ENCODE assay signal across 17 mouse cellular contexts in genomic region chr2:171514876-171515275, GRCm38 (mm10).
"Had no signal": no experiment of that assay in that cellular context is flagged by ENCODE, and none has a peak within 500 bp of the region (broad histone marks: within the 10 kb centered on the region; RNA-seq: fewer than 3 reads in every experiment).

No protein-coding gene starts in this region.

- H3K4me3 ChIP-seq: kidney, embryonic 15.5 days; layer of hippocampus, adult 2 months; limb, embryonic 12.5 days; liver, embryonic 13.5 days; lung, embryonic 15.5 days; megakaryocyte, embryonic 14.5 days; midbrain, embryonic 12.5 days; neural tube, embryonic 12.5 days had no signal

- H3K4me2 ChIP-seq: kidney, embryonic 15.5 days; liver, embryonic 13.5 days; lung, embryonic 15.5 days; midbrain, embryonic 12.5 days; neural tube, embryonic 12.5 days had no signal

- H3K27ac ChIP-seq: kidney, embryonic 15.5 days; layer of hippocampus, adult 2 months; liver, embryonic 13.5 days; lung, embryonic 15.5 days; macrophage; midbrain, embryonic 12.5 days; neural tube, embryonic 12.5 days had no signal

- H3K4me1 ChIP-seq: kidney, embryonic 15.5 days; liver, embryonic 13.5 days; lung, embryonic 15.5 days; megakaryocyte, embryonic 14.5 days; neural tube, embryonic 12.5 days had no signal

- H3K9me3 ChIP-seq: kidney, embryonic 15.5 days; limb, embryonic 12.5 days; lung, embryonic 15.5 days; midbrain, embryonic 12.5 days; neural tube, embryonic 12.5 days had no signal

- H3K9ac ChIP-seq: kidney, embryonic 15.5 days; limb, embryonic 12.5 days; liver, embryonic 13.5 days; liver, postnatal 0 days; lung, embryonic 15.5 days; midbrain, embryonic 12.5 days; neural tube, embryonic 12.5 days had no signal

- ATAC-seq: liver, postnatal 0 days had no signal

- H3K27me3 ChIP-seq: kidney, embryonic 15.5 days; limb, embryonic 12.5 days; liver, embryonic 13.5 days; lung, embryonic 15.5 days; megakaryocyte, embryonic 14.5 days; midbrain, embryonic 12.5 days; neural tube, embryonic 12.5 days had no signal

- DNase-seq: kidney, postnatal 4 days; liver; liver, embryonic 13.5 days; liver, postnatal 0 days; lung, postnatal 14 days; right cerebral cortex, postnatal 4 days; spleen, adult 18-20 months; thymus, adult 18-20 months; thymus, postnatal 14 days had no signal

- H3K36me3 ChIP-seq: kidney, embryonic 15.5 days; limb, embryonic 12.5 days; liver, embryonic 13.5 days; lung, embryonic 15.5 days; midbrain, embryonic 12.5 days; neural tube, embryonic 12.5 days had no signal
